Mouse (Mus musculus): Measurements from ENCODE around the gene C530008M17Rik.

DNA sequence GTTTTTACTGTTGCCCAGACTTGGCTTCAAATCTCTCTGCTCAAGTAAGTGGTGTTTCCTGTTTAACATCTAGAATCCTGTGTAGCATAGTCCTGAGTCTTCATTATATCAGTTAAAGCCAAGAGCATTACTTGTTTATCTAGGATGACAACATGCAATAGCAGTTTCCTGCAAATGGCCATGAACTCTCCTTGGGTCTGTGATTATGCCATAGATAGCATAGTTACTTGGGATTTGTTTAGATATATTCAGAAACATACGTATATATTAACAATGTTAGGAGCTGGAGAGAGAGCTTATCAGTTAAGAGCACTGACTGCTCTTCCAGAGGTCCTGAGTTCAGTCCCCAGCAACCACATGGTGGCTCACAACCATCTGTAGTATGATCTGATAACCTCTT is 28.5 kb upstream of the C530008M17Rik start:
- no peak for TF ChIP-seq POU5F1 (IDR thresholded peaks at IDR 0.05; ENCODE audit: borderline replicate concordance, low read length)
- no peak for TF ChIP-seq CTCF (conservative IDR thresholded peaks at IDR 0.05; ENCODE audit: low read length)
- no peak for TF ChIP-seq NANOG (IDR thresholded peaks at IDR 0.05; ENCODE audit: borderline replicate concordance, low read length)

All from E14TG2a.4 (cell line).